Mouse (Mus musculus) liver, embryonic 13.5 days (tissue): ENCODE measurements around the gene Slc7a4. TPM values are rescaled to one million over a fixed set of nuclear protein-coding genes. Genes with fewer than 3 reads are reported as not detected.
"Not testable (repeated sequence)": the region's sequence is repeated elsewhere in the genome, so short reads cannot be mapped to it uniquely, and the experiment has no call there.

Experiments
- ATAC-seq: fragments of 200-750 bp; cut with Nextera tagmentation; 2 replicates; pipeline ENCODE4 v1.8.0; 2017; ENCODE audit warnings: low read depth, mild to moderate bottlenecking, moderate number of reproducible peaks, moderate library complexity
- DNase-seq: peaks from one replicate; pipeline ENCODE4 v3.0.0; 2022
- H3K27ac ChIP-seq: fragments of 300-500 bp; sonication (generic); 2 replicates; pipeline ENCODE4 v1.5.1; 2015; ENCODE audit warnings: moderate library complexity, mild to moderate bottlenecking, inconsistent platforms
- H3K27me3 ChIP-seq: fragments of 300-500 bp; sonication (generic); 2 replicates; pipeline ENCODE4 v1.6.1; 2015; ENCODE audit warnings: mild to moderate bottlenecking, inconsistent platforms
- H3K36me3 ChIP-seq: fragments of 300-500 bp; sonication (generic); 2 replicates; pipeline ENCODE4 v1.6.1; 2015; ENCODE audit warnings: mild to moderate bottlenecking, inconsistent platforms
- H3K4me1 ChIP-seq: fragments of 300-500 bp; sonication (generic); replicated peaks from 2 replicates; pipeline ENCODE4 v1.6.1; 2015; ENCODE audit warnings: inconsistent platforms
- H3K4me2 ChIP-seq: fragments of 300-500 bp; sonication (generic); 2 replicates; pipeline ENCODE4 v1.6.1; 2015; ENCODE audit warnings: inconsistent platforms, mild to moderate bottlenecking, moderate library complexity
- H3K4me3 ChIP-seq: fragments of 300-500 bp; sonication (generic); replicated peaks from 2 replicates; pipeline ENCODE4 v1.5.1; 2015; ENCODE audit warnings: mild to moderate bottlenecking, inconsistent platforms
- H3K9ac ChIP-seq: fragments of 300-500 bp; sonication (generic); 2 replicates; pipeline ENCODE4 v1.6.1; 2015; ENCODE audit warnings: mild to moderate bottlenecking, inconsistent platforms
- H3K9me3 ChIP-seq: fragments of 300-500 bp; sonication (generic); replicated peaks from 2 replicates; pipeline ENCODE4 v1.6.1; 2016; ENCODE audit warnings: inconsistent platforms
- WGBS: fragments of 180-500 bp; shearing (Covaris S2); methylation state at CpG from one replicate; pipeline ENCODE4 v1.1.7; 2015; ENCODE audit not compliant: insufficient replicate concordance; 5-methylcytosine and 5-hydroxymethylcytosine counted together
- polyA plus RNA-seq: library from polyadenylated mRNA; unstranded; fragments of >200 nt; fragmentation: Nextera tagmentation; extraction: Ambion mirVana; gene quantifications from 2 replicates; pipeline ENCODE4 v1.2.1, GENCODE M21; 2015

Gene Slc7a4
- polyA plus RNA-seq, 1 experiment from 2014 or later, result 1.8 TPM

GRCm38 (mm10) chr16:17561128-17561750 is 21.8 kb downstream of the Slc7a4 start, which contains the start of gene Lrrc74b:
Gene Lrrc74b, minus strand, starts transcription at chr16:17561247.
- no peak for DNase-seq
- H3K4me3 ChIP-seq, result 0 out of 2 replicates have a peak within 1 kb of the TSS, but pooled peaks have one; percentile 11

GRCm38 (mm10) chr16:17559396-17560027 is 23.5 kb downstream of the Slc7a4 start:
- H3K4me1 ChIP-seq, result peaks cover 48% of the 10 kb centered on the region
- ATAC-seq, result no peak

More at GRCm38 (mm10) chr16:17561128-17561750, 21.8 kb downstream of the Slc7a4 start, which contains the start of gene Lrrc74b:
- WGBS, result 11% methylated on average over 22 of the region's 22 CpGs
- Histone ChIP-seq H3K36me3 (no peaks in the 10 kb centered on the region), H3K27ac (no peak within 1 kb of the TSS), H3K9me3 (no peaks in the 10 kb centered on the region), H3K4me1 (peaks cover 32% of the 10 kb centered on the region), H3K27me3 (peaks cover 59% of the 10 kb centered on the region), H3K9ac (peak within 1 kb of the TSS; percentile 23; the same call in 1 of the 2 replicates), H3K4me2 (peak within 1 kb of the TSS; percentile 43)
- ATAC-seq, result no peak

GRCm38 (mm10) chr16:17558811-17559210 is 24.2 kb downstream of the Slc7a4 start:
- H3K4me3 ChIP-seq, result peak overlapping the region; percentile 21
- H3K9ac ChIP-seq, result peak overlapping the region; percentile 29; the same call in 1 of the 2 replicates

More at GRCm38 (mm10) chr16:17559396-17560027, 23.5 kb downstream of the Slc7a4 start:
- no peak overlapping the region for H3K9ac ChIP-seq
- H3K9me3 ChIP-seq, result no peaks in the 10 kb centered on the region
- H3K4me2 ChIP-seq, result peak overlapping the region; percentile 51; the same call in 1 of the 2 replicates
- no peak overlapping the region for H3K4me3 ChIP-seq
- no peak overlapping the region for H3K27ac ChIP-seq
- 54% methylated on average over 9 of the region's 9 CpGs for WGBS
- H3K36me3 ChIP-seq, result no peaks in the 10 kb centered on the region
- DNase-seq, result no peak
- peaks cover 48% of the 10 kb centered on the region for H3K27me3 ChIP-seq

GRCm38 (mm10) chr16:17557947-17558480 is 25.0 kb downstream of the Slc7a4 start:
- Histone ChIP-seq H3K9ac (0 out of 2 replicates have a peak overlapping the region, but pooled peaks have one; percentile 29), H3K27me3 (peaks cover 38% of the 10 kb centered on the region), H3K4me3 (no peak overlapping the region), H3K36me3 (no peaks in the 10 kb centered on the region), H3K27ac (no peak overlapping the region), H3K4me2 (peak overlapping the region; percentile 51), H3K4me1 (peaks cover 63% of the 10 kb centered on the region), H3K9me3 (no peaks in the 10 kb centered on the region)
- DNase-seq (peak; percentile 60), ATAC-seq (no peak)
- WGBS, result 3% methylated on average over 5 of the region's 5 CpGs

More at GRCm38 (mm10) chr16:17558811-17559210, 24.2 kb downstream of the Slc7a4 start:
- Histone ChIP-seq H3K36me3 (no peaks in the 10 kb centered on the region), H3K9me3 (no peaks in the 10 kb centered on the region), H3K4me2 (peak overlapping the region; percentile 51), H3K4me1 (peaks cover 55% of the 10 kb centered on the region), H3K27me3 (peaks cover 44% of the 10 kb centered on the region), H3K27ac (no peak overlapping the region)
- DNase-seq, result no peak
- 1% methylated on average over 5 of the region's 5 CpGs for WGBS
- no peak for ATAC-seq

GRCm38 (mm10) chr16:17556907-17557306 is 26.1 kb downstream of the Slc7a4 start:
- Histone ChIP-seq H3K4me2 (no peak overlapping the region), H3K9ac (no peak overlapping the region), H3K4me3 (no peak overlapping the region), H3K9me3 (no peaks in the 10 kb centered on the region), H3K4me1 (peaks cover 67% of the 10 kb centered on the region), H3K27me3 (peaks cover 27% of the 10 kb centered on the region), H3K27ac (no peak overlapping the region), H3K36me3 (no peaks in the 10 kb centered on the region)
- ATAC-seq (no peak), DNase-seq (no peak)
- WGBS, result 55% methylated on average over 4 of the region's 4 CpGs

GRCm38 (mm10) chr16:17556180-17556579 is 26.8 kb downstream of the Slc7a4 start:
- no peak for ATAC-seq

GRCm38 (mm10) chr16:17554702-17555101 is 28.3 kb downstream of the Slc7a4 start:
- Histone ChIP-seq H3K9ac (peak overlapping the region; percentile 68), H3K4me3 (peak overlapping the region; percentile 54), H3K4me2 (peak overlapping the region; percentile 85), H3K4me1 (peaks cover 56% of the 10 kb centered on the region), H3K27ac (peak overlapping the region; percentile 89)
- ATAC-seq, result peak; percentile 63
- DNase-seq, result peak; percentile 72
- not testable (repeated sequence) for H3K27me3 ChIP-seq, H3K36me3 ChIP-seq, H3K9me3 ChIP-seq
- WGBS, result 11% methylated on average over 4 of the region's 4 CpGs

More at GRCm38 (mm10) chr16:17556180-17556579, 26.8 kb downstream of the Slc7a4 start:
- H3K9me3 ChIP-seq, result no peaks in the 10 kb centered on the region
- no peak overlapping the region for H3K4me3 ChIP-seq
- peaks cover 61% of the 10 kb centered on the region for H3K4me1 ChIP-seq
- H3K9ac ChIP-seq, result 0 out of 2 replicates have a peak overlapping the region, but pooled peaks have one; percentile 55
- peaks cover 21% of the 10 kb centered on the region; the same call in 1 of the 2 replicates for H3K27me3 ChIP-seq
- 78% methylated on average over 4 of the region's 4 CpGs for WGBS
- no peak overlapping the region for H3K27ac ChIP-seq
- no peak overlapping the region for H3K4me2 ChIP-seq
- no peaks in the 10 kb centered on the region for H3K36me3 ChIP-seq
- DNase-seq, result no peak

- H3K4me1 ChIP-seq, result peaks cover 50% of the 10 kb centered on the region
- peak overlapping the region; percentile 89 for H3K27ac ChIP-seq
- peak overlapping the region; percentile 85 for H3K4me2 ChIP-seq
- peak; percentile 89 for ATAC-seq
- H3K9ac ChIP-seq, result peak overlapping the region; percentile 68
- no peaks in the 10 kb centered on the region for H3K36me3 ChIP-seq
- peak overlapping the region; percentile 54 for H3K4me3 ChIP-seq
- DNase-seq, result peak; percentile 80
- H3K9me3 ChIP-seq, result no peaks in the 10 kb centered on the region
- 0 out of 2 replicates have a peak, but pooled peaks cover 4% of the 10 kb centered on the region for H3K27me3 ChIP-seq
- WGBS, result 8% methylated on average over 18 of the region's 18 CpGs
Observed at GRCm38 (mm10) chr16:17553910-17554685, 28.9 kb downstream of the Slc7a4 start.

- DNase-seq, result no peak
- H3K27me3 ChIP-seq, result no peaks in the 10 kb centered on the region
Observed at GRCm38 (mm10) chr16:17552837-17553236, 30.2 kb downstream of the Slc7a4 start.

GRCm38 (mm10) chr16:17542632-17543031 is 40.4 kb downstream of the Slc7a4 start:
- no peak overlapping the region for H3K4me2 ChIP-seq
- ATAC-seq (no peak), DNase-seq (no peak)
- no peak overlapping the region for H3K4me3 ChIP-seq
- no peak overlapping the region for H3K27ac ChIP-seq
- no peak overlapping the region for H3K9ac ChIP-seq
- H3K9me3 ChIP-seq, result no peaks in the 10 kb centered on the region
- H3K27me3 ChIP-seq, result peaks cover 37% of the 10 kb centered on the region
- WGBS, result 50% methylated on average over 2 of the region's 2 CpGs
- no peaks in the 10 kb centered on the region for H3K36me3 ChIP-seq
- no peaks in the 10 kb centered on the region for H3K4me1 ChIP-seq

More at GRCm38 (mm10) chr16:17552837-17553236, 30.2 kb downstream of the Slc7a4 start:
- Histone ChIP-seq H3K9ac (no peak overlapping the region), H3K4me2 (no peak overlapping the region), H3K4me1 (peaks cover 39% of the 10 kb centered on the region), H3K36me3 (no peaks in the 10 kb centered on the region), H3K27ac (no peak overlapping the region), H3K9me3 (no peaks in the 10 kb centered on the region), H3K4me3 (no peak overlapping the region)
- 53% methylated on average over 7 of the region's 7 CpGs for WGBS
- no peak for ATAC-seq
